Mouse (Mus musculus): ENCODE results near the gene Dctn5.

Dctn5 gene

GRCm38 (mm10) chr7:122160037-122160436 is 27.2 kb downstream of the Dctn5 start:
- DNase-seq (ENCODE audit: low read depth in 1 of 2, low spot score in 2 of 2): no peak

GRCm38 (mm10) chr7:122163766-122164165 is 30.9 kb downstream of the Dctn5 start:
- no peak for DNase-seq (ENCODE audit: low read depth in 1 of 2, low spot score in 2 of 2)

DNA sequence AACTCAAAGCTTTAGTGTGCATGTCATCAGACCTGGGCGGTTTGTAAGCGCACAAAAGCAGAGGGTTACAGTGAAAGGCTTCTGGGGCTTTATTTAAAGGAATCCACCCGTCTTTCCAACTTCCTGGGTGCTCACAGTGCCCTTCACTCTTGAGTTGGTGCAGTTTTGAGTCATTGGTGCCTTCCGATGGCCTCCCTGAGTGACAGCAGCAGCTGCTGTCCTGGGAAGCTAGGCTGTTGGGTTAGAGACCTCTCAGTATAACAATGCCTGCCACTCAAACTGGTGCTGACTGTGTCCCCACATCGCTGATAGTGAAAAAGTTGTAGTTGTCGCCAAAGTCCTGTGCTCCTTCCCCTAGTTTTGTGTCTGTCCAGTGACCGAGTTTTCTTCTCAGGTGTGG is 34.4 kb downstream of the Dctn5 start:
- DNase-seq (ENCODE audit: low read depth in 1 of 2, low spot score in 2 of 2): no peak

- no peak for DNase-seq (ENCODE audit: low read depth in 1 of 2, low spot score in 2 of 2)
These were observed 37.9 kb downstream of the Dctn5 start for GRCm38 (mm10) chr7:122170705-122171104.

DNA sequence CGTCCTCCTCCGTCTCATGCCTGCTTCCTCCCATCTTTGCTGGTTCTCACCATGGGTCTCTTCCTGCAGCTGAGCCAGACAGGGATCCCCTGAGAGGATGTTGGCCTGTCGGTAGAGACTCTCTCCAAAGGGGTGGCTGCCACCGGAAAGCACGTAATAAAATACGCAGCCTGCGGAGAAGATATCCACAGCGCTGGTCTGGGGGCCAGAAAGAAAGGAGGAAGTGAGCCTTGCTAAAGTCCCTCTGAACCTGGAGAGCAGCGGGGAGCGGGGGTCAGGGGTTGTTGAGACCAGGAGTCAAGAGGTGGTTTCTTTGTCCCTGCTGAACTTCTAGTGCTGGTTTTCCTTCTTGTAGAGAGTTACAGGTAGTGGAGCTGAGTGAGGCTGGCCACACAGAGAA is 38.8 kb downstream of the Dctn5 start:
- DNase-seq (ENCODE audit: low read depth in 1 of 2, low spot score in 2 of 2): no peak

- no peak for DNase-seq (ENCODE audit: low read depth in 1 of 2, low spot score in 2 of 2)
These were observed 47.9 kb downstream of the Dctn5 start for GRCm38 (mm10) chr7:122180720-122181119.

- DNase-seq (ENCODE audit: low read depth in 1 of 2, low spot score in 2 of 2): no peak
These were observed 51.7 kb downstream of the Dctn5 start for GRCm38 (mm10) chr7:122184569-122184968.

DNA sequence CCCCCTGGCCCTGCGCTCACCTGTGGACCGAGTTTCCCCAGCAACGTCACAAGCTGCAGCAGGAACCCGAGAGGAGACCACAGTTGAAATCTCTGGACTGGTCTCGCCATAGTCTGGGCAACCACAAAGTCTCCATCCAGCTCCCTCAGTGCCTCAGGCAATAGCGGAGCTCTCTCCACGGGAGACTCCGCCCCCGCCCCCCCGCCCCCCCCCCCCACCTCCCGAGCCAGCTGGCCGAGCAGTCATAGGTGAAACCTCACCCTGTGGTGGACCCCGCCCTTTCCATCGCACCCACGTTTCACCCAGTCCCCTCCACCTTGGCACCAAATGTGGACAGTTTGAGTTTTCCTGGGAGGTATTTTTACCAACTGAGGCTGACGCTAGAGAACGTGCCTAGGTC is 53.2 kb downstream of the Dctn5 start, which contains the start of gene Ern2:
Gene Ern2 (minus strand): TSS at position 165 of the 400 bp plus-strand sequence.
- no peak for DNase-seq (ENCODE audit: low read depth in 1 of 2, low spot score in 2 of 2)

DNA sequence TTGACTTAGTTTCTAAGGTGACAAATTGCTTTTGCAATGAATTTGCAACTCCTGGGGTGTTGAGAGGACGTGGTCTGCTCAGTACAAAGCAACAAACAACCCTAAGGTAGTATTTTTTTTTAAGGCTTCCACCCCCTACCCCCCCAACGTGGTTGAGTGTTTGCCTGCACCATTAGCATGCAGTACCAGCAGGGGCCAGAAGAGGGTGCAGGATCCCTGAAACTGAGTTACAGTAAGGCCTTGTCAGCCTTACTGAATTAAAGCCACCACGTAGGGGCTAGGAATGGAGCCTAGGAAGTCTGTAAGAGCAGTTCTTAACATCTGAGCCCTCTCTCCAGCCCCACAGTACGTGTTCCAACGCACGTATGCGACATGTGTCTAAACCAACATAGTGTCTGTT is 56.6 kb downstream of the Dctn5 start:
- peak in 1 of 2 experiments; percentile 25 for DNase-seq (ENCODE audit: low read depth in 1 of 2, low spot score in 2 of 2)

DNA sequence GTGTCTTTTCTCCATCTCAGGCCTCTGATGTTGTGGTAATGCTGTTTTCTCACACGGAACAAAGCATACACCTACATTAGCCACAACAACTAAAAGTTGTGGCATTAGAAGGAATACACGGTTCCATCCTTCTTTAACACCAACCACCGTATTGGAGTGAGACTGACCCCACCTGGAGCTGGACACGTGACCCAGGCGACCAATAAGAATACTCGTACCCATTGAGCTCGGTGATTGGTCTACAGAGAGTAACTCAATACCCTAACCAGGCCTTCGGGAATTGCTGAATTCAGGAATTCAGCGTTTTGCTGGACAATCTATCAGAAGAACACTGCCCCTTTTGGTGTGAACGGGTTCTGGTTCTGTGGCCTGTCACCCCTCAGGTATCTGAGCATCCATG is 58.3 kb downstream of the Dctn5 start:
- DNase-seq (ENCODE audit: low read depth in 1 of 2, low spot score in 2 of 2): no peak

DNA sequence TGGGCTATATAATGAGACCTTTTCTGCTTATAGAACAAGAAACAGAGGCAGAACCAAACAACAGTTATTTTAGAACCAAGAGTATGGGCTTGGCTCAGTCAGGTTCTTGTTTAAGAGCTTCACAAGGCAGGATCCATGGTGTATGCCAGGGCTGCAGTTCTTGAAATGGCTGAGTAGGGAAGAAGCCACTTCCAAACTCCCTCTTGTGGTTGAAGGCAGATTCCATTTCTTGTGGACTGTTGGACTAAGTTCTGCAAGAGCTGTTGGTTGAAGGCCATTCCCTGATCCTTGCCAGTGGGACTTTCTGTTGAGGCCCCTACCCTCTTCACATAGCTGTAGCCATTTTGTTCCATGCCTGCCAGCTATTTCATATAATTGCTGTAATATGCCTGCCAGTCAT is 61.1 kb downstream of the Dctn5 start:
- no peak for DNase-seq (ENCODE audit: low read depth in 1 of 2, low spot score in 2 of 2)

DNA sequence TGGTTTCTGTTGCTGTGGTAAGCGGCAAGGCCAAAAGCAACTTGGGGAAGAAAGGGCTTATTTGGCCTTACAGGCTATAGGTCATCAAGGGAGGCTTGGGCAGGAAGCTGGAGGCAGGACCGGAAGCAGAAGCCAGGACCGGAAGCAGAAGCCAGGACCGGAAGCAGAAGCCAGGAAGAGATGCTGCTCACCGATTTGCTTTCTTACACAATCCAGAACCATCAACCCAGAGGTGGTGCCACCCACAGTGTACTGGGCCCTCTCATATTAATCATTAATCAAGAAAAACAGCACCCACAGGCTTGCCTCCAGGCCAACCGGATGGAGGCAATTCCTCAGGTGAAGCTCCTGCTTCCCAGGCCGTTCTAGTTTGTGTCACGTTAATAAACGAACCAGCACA is 63.9 kb downstream of the Dctn5 start:
- DNase-seq (ENCODE audit: low read depth in 1 of 2, low spot score in 2 of 2): no peak

DNA sequence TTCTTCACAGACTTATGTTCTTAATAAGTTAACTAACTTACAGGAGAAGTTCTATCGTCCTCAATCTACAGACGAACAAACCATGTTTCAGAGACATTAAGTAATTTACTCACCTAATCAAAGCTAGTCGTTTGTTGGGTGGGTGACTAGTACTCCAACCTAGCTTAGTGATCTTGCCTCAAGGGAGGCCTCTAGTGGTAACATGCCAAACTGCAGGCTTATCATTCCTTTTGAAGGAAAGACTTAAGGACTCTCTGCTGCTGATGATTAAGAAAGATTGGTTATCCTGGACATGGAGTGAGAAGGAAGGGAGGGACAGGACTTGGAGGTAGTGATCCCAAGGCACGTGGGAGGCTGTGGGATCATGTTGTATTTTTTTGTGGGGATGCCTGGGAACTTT is 64.5 kb downstream of the Dctn5 start:
- peak in 1 of 2 experiments; percentile 15 for DNase-seq (ENCODE audit: low read depth in 1 of 2, low spot score in 2 of 2)

Data from monocyte, adult 2 months (primary cell).